Mouse (Mus musculus) forebrain, embryonic 11.5 days (tissue): Measurements from ENCODE around the gene Cdh13. TPM values are rescaled to one million over a fixed set of nuclear protein-coding genes. Genes with fewer than 3 reads are reported as not detected.

Experiments used
- ATAC-seq: fragments of 200-750 bp; cut with Nextera tagmentation; replicated peaks from 2 replicates; pipeline ENCODE4 v1.8.0; 2017; ENCODE audit warnings: moderate TSS enrichment; ENCODE audit not compliant: low FRiP score
- DNase-seq: peaks from one replicate; pipeline ENCODE4 v3.0.0-alpha.2; 2017; ENCODE audit warnings: low spot score
- H3K27ac ChIP-seq: fragments of 300-500 bp; sonication (generic); 2 replicates; pipeline ENCODE4 v1.5.1; 2014; ENCODE audit warnings: low read depth, low read length
- H3K27me3 ChIP-seq: fragments of 300-500 bp; sonication (generic); 2 replicates; pipeline ENCODE4 v1.6.1; 2014; ENCODE audit warnings: mild to moderate bottlenecking, low read length, mixed read lengths; ENCODE audit not compliant: control insufficient read depth, insufficient read depth
- H3K36me3 ChIP-seq: fragments of 300-500 bp; sonication (generic); 2 replicates; pipeline ENCODE4 v1.6.1; 2014; ENCODE audit warnings: mild to moderate bottlenecking, low read length, moderate library complexity, mixed read lengths; ENCODE audit not compliant: control insufficient read depth, insufficient read depth
- H3K4me1 ChIP-seq: fragments of 300-500 bp; sonication (generic); replicated peaks from 2 replicates; pipeline ENCODE4 v1.6.1; 2014; ENCODE audit warnings: low read length, mixed read lengths; ENCODE audit not compliant: control insufficient read depth, insufficient read depth
- H3K4me2 ChIP-seq: fragments of 300-500 bp; sonication (generic); 2 replicates; pipeline ENCODE4 v1.6.1; 2014; ENCODE audit warnings: low read depth, mild to moderate bottlenecking, low read length, moderate library complexity, mixed read lengths; ENCODE audit not compliant: severe bottlenecking
- H3K4me3 ChIP-seq: fragments of 300-500 bp; sonication (generic); 2 replicates; pipeline ENCODE4 v1.5.1; 2014; ENCODE audit warnings: low read depth, low read length
- H3K9ac ChIP-seq: fragments of 300-500 bp; sonication (generic); 2 replicates; pipeline ENCODE4 v1.6.1; 2014; ENCODE audit warnings: low read length
- H3K9me3 ChIP-seq: fragments of 300-500 bp; sonication (generic); 2 replicates; pipeline ENCODE4 v1.6.1; 2016; ENCODE audit warnings: low read length, mixed read lengths; ENCODE audit not compliant: control insufficient read depth
- WGBS: fragments of 180-500 bp; shearing (Covaris S2); extraction: QIAGEN DNeasy Blood & Tissue Kit; methylation state at CpG from one replicate; pipeline ENCODE4 v1.1.7; 2014; 5-methylcytosine and 5-hydroxymethylcytosine counted together
- polyA plus RNA-seq: library from polyadenylated mRNA; unstranded; fragments of >200 nt; fragmentation: Nextera tagmentation; extraction: Ambion mirVana; gene quantifications from 2 replicates; pipeline ENCODE4 v1.2.1, GENCODE M21; 2014

The Cdh13 gene
- polyA plus RNA-seq, 1 experiment from 2014 or later: 5.6 TPM

DNA sequence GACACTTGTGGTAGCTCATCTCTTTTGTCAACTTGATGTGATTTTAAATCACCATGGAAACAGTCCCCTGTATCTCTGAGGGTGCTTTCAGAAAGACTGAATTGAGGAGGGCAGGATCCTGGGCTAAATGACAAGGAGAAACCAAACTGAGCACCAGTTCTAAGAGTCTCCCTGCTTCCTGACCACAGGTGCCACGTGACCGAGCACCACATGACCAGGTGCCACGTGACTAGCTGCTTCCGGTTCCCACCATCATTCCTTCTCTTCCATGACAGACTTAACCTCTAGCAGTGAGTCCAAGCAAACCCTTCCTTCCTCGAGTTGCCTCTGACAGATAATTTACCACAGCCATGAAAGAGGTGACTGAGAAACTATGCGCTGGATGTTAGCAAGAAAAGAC lies 280.5 kb downstream of the Cdh13 start:
- Histone ChIP-seq H3K4me3 (no peak overlapping the region), H3K9ac (no peak overlapping the region), H3K27me3 (no peaks in the 10 kb centered on the region), H3K4me2 (no peak overlapping the region), H3K9me3 (no peaks in the 10 kb centered on the region), H3K27ac (no peak overlapping the region), H3K4me1 (no peaks in the 10 kb centered on the region), H3K36me3 (no peaks in the 10 kb centered on the region)
- DNase-seq: no peak
- WGBS: 88% methylated on average over 6 of the region's 6 CpGs
- no peak for ATAC-seq

DNA sequence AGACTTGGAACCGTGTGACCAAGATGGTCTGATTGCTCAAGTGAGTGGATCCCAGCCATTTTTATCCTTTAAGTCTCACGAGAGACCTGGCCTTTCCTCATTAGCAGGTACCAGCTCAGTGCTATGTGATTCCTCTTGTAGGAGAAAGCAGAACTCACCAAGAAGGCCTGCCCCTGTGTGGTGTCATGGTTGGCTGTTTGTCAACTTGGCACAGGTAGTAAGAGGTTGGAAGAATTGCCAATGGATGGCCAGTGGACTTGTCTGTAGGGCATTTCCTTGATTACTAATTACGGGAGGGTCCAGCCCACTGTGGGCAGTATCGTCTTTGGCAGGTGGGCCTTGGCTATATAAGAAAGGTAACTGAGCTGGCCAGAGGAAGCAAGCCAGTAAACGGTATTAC lies 281.7 kb downstream of the Cdh13 start:
- Histone ChIP-seq H3K27me3 (no peaks in the 10 kb centered on the region), H3K9me3 (no peaks in the 10 kb centered on the region), H3K4me3 (no peak overlapping the region), H3K27ac (no peak overlapping the region), H3K36me3 (no peaks in the 10 kb centered on the region), H3K9ac (no peak overlapping the region), H3K4me2 (no peak overlapping the region), H3K4me1 (no peaks in the 10 kb centered on the region)
- DNase-seq (no peak), ATAC-seq (no peak)
- WGBS: 94% methylated on average over 5 of the region's 5 CpGs

DNA sequence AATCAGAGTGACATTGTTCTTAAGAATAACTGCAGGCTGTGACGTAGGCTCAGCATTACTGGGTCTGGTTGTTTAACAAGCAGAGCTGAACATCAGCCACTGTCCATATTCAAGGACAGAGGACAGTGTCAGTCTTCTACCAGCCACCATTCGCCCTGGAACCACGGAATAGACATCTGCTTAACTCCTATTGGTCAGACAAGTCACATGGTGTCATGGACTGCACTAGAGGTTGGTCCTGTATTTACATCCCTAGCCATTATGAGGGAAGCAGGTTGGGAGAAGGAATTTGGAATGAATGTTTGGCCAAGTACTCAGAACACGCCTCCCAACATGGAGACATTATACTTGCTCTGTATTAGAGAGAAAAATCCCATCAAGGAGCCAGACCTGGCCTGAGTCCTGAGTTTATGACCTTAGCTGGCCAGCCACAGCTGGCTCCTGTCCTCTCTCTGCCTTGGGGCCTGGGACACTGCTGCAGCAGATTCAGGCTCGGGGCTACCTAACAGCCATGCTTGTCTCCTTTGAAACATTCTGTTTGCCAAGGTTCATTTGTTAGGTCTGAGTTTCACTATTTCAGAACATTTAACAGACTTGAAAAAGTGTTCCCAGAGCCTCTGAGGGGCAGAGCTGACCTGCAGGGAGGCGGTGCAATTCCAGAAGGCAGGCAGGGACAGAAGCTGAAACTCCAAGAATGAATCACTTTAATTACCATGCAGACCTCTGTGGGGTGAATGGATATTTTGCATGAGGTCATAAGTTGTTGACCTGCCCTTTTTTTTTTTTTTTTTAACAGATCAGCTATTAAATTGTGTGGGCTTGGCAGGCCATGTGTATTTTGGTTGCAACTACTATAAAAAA lies 282.6 kb downstream of the Cdh13 start:
- ATAC-seq: no peak
- H3K4me3 ChIP-seq: no peak overlapping the region
- WGBS: 87% methylated on average over 6 of the region's 6 CpGs

DNA sequence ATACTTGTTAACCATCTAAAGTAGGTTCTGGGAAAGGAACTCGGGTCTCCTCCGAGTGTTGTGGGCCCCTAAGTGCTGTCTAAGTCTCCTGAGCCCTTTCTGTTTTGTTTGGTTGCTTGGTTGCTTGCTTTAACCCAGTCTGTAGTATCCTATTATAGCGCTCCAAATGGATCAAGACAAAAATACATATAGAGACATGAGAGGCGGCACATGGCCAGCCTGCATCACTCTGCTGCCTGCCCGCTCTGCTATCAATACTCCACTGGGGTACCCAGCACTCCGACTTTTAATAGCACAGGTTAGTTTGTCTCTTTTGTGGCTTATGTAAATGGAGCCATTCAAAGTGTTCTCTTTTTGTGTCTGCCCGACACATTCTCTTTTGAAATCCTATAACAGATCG lies 285.8 kb downstream of the Cdh13 start:
- Histone ChIP-seq H3K9me3 (no peaks in the 10 kb centered on the region), H3K4me3 (no peak overlapping the region), H3K27ac (no peak overlapping the region), H3K27me3 (no peaks in the 10 kb centered on the region), H3K4me1 (no peaks in the 10 kb centered on the region), H3K36me3 (no peaks in the 10 kb centered on the region), H3K4me2 (no peak overlapping the region), H3K9ac (no peak overlapping the region)
- no peak for DNase-seq
- no peak for ATAC-seq
- WGBS: 71% methylated on average over 8 of the region's 8 CpGs

More for the DNA sequence above, 282.6 kb downstream of the Cdh13 start:
- Histone ChIP-seq H3K36me3 (no peaks in the 10 kb centered on the region), H3K27me3 (no peaks in the 10 kb centered on the region), H3K27ac (no peak overlapping the region), H3K4me2 (no peak overlapping the region), H3K9ac (no peak overlapping the region), H3K9me3 (no peaks in the 10 kb centered on the region), H3K4me1 (no peaks in the 10 kb centered on the region)
- DNase-seq: no peak

DNA sequence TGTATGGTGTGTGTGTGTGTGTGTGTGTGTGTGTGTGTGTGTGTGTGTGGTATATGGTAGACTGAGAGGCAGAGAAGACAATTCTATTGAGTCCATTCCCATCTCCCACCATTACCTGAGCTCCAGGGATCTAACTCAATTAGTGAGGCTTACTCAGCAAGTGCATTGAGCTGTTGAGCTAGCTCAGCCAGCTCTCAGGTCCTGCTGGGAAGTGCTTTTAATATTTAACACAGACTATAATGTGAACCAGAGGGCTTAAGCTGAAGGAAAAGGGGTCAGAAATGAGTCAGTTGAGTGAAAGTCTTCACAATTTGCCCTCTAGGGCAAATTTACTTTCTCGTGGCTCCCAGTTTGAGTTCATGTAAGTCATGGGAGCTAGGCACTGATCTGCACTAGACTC lies 297.7 kb downstream of the Cdh13 start:
- Histone ChIP-seq H3K9me3 (no peaks in the 10 kb centered on the region; the same call in 1 of the 2 replicates), H3K4me2 (no peak overlapping the region), H3K4me1 (no peaks in the 10 kb centered on the region), H3K27ac (no peak overlapping the region), H3K9ac (no peak overlapping the region), H3K36me3 (no peaks in the 10 kb centered on the region), H3K4me3 (no peak overlapping the region), H3K27me3 (no peaks in the 10 kb centered on the region)
- ATAC-seq: no peak
- WGBS: 66% methylated on average over 1 of the region's 1 CpGs
- no peak for DNase-seq

DNA sequence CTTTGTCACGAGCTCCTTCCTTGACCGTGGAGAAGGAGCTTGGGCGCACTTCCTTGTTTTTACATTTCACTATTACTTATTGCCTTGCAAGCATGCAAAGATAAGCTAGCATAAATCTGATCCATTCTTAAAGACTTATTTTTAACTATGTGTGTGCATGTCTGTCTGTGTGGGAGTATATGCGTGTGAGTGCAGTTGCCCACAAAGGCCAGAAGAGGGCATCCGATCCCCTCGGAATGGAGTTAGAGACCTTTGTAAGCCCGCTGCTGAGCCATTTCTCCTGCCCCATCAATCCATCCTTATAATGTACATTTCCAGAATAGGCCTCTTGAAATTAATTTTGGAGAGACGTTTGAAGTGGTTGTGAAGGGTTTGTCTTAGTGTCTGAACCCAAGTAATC lies 298.7 kb downstream of the Cdh13 start:
- H3K27ac ChIP-seq: no peak overlapping the region
- H3K9ac ChIP-seq: no peak overlapping the region
- no peaks in the 10 kb centered on the region for H3K36me3 ChIP-seq
- no peak overlapping the region for H3K4me2 ChIP-seq
- H3K9me3 ChIP-seq: no peaks in the 10 kb centered on the region; the same call in 1 of the 2 replicates
- no peaks in the 10 kb centered on the region for H3K4me1 ChIP-seq
- WGBS: 96% methylated on average over 8 of the region's 8 CpGs
- ATAC-seq (no peak), DNase-seq (no peak)
- H3K4me3 ChIP-seq: no peak overlapping the region
- H3K27me3 ChIP-seq: no peaks in the 10 kb centered on the region

DNA sequence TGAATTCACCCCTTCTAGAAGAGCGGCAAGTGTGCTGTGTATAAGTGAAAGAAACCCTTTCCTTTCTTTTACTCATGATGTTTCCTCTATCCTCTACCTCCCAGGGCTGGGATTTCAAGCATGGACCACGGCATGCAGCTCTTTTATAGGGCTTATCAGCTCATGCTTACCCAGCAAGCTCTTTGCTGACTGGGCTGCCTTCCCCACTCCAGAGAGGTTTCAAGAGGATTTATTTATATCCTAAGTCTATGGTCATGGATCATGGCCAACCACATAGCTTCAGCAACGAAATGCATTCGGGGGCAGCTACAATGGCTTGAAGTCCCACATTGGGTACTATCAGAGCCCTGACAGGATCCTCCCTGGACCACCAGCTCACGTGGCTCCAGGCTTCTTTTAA lies 304.4 kb downstream of the Cdh13 start:
- Histone ChIP-seq H3K27me3 (no peaks in the 10 kb centered on the region), H3K4me1 (no peaks in the 10 kb centered on the region), H3K4me2 (no peak overlapping the region), H3K9me3 (no peaks in the 10 kb centered on the region), H3K4me3 (no peak overlapping the region), H3K36me3 (no peaks in the 10 kb centered on the region), H3K27ac (no peak overlapping the region), H3K9ac (no peak overlapping the region)
- ATAC-seq: no peak
- DNase-seq: no peak
- WGBS: 90% methylated on average over 5 of the region's 5 CpGs

DNA sequence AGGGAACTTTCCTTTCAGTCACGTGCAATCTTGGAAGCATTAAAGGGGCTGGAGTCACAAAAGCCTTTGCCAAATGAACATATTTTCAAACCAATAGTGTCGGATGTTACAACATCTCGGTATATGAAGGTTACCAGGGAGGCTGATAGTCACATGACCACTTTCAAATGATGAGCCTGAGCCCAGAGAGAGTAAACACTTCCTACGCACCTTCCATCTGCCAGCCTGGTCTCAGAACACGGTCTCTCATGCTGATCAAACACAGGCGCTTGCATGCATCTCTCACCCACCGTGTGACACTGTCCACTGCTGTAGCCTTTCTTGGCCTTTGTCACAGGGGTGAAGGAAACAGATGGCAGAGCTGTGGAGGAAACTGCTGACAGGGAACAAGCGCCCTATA lies 313.3 kb downstream of the Cdh13 start:
- no peak overlapping the region for H3K27ac ChIP-seq
- H3K4me1 ChIP-seq: no peaks in the 10 kb centered on the region
- no peak overlapping the region for H3K4me2 ChIP-seq
- H3K27me3 ChIP-seq: no peaks in the 10 kb centered on the region
- DNase-seq (no peak), ATAC-seq (no peak)
- no peaks in the 10 kb centered on the region for H3K9me3 ChIP-seq
- H3K9ac ChIP-seq: no peak overlapping the region
- WGBS: 94% methylated on average over 8 of the region's 8 CpGs
- no peaks in the 10 kb centered on the region for H3K36me3 ChIP-seq
- H3K4me3 ChIP-seq: no peak overlapping the region

DNA sequence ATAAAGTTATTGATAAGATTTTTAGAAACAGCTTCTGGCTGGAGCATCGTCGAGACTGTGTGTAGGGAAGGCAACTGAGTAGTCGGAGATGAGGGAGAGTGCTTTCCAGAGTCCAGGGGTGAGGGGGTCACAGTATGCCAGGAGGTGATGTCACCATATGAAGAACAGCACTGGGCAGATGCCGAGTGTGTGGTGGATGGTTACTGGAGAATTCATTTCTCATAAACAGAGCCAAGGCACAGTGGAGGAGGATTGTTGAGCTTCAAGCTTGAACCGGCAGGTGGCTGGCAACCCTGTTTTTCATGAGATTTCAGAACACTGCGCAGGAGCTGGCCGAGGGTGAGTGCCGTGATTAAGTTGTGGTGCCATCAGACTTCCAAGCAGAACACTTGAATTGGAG lies 317.8 kb downstream of the Cdh13 start:
- Histone ChIP-seq H3K27me3 (no peaks in the 10 kb centered on the region), H3K27ac (no peak overlapping the region), H3K4me1 (no peaks in the 10 kb centered on the region), H3K4me3 (no peak overlapping the region), H3K4me2 (no peak overlapping the region), H3K9ac (no peak overlapping the region), H3K9me3 (no peaks in the 10 kb centered on the region), H3K36me3 (no peaks in the 10 kb centered on the region)
- DNase-seq (no peak), ATAC-seq (no peak)
- WGBS: 91% methylated on average over 8 of the region's 8 CpGs
